Mouse (Mus musculus) neutrophil, adult 65 days (primary cell): ENCODE measurements around the gene Ccdc9. TPM values are rescaled to one million over a fixed set of nuclear protein-coding genes. Genes with fewer than 3 reads are reported as not detected.

Source experiments
- total RNA-seq: library from RNA; stranded (reverse); gene quantifications from 2 replicates; pipeline ENCODE4 v1.2.4, GENCODE M21; 2023

Ccdc9 gene
- total RNA-seq: 232 and 320 TPM in 2 replicates

GRCm38 (mm10) chr7:16286026-16286961 lies at the start of gene Ccdc9:
TSS of gene Ccdc9 (minus strand) at chr7:16286795.

GRCm38 (mm10) chr7:16308093-16308492 lies 21.5 kb upstream of the Ccdc9 start, which contains the start of gene Bbc3:
TSS of gene Bbc3 (plus strand) at chr7:16308393.

GRCm38 (mm10) chr7:16273081-16273765 lies 13.4 kb downstream of the Ccdc9 start, which contains the start of gene Inafm1:
TSS of gene Inafm1 (minus strand) at chr7:16273617.

GRCm38 (mm10) chr7:16259110-16259590 lies 27.4 kb downstream of the Ccdc9 start, which contains the start of gene C5ar1:
TSS of gene C5ar1 (minus strand) at chr7:16259540.

GRCm38 (mm10) chr7:16244067-16244466 lies 42.5 kb downstream of the Ccdc9 start, which contains the start of gene C5ar2:
TSS of gene C5ar2 (minus strand) at chr7:16244154.

Other genes starting within 250 kb of the Ccdc9 start
- 28.1 and 31.4 TPM in 2 replicates for gene Bicra, start 238.9 kb downstream of the Ccdc9 start, total RNA-seq
- 0.50 and 0.66 TPM in 2 replicates for gene Zfp541, start 225.0 kb downstream of the Ccdc9 start, total RNA-seq
- 246 and 292 TPM in 2 replicates for gene Napa, start 188.3 kb downstream of the Ccdc9 start, total RNA-seq
- gene Kptn, start 166.9 kb downstream of the Ccdc9 start, total RNA-seq: 14.9 and 15.4 TPM in 2 replicates
- 0.13 and 0.14 TPM in 2 replicates for gene Slc8a2, start 157.0 kb downstream of the Ccdc9 start, total RNA-seq
- 0.66 TPM in 1 of 2 replicates, not detected in the other for gene Meis3, start 111.7 kb downstream of the Ccdc9 start, total RNA-seq
- gene Dhx34, start 64.8 kb downstream of the Ccdc9 start, total RNA-seq: 17.9 and 21.1 TPM in 2 replicates
- 25.9 and 27.4 TPM in 2 replicates for gene C5ar2, start 42.6 kb downstream of the Ccdc9 start, total RNA-seq
- 567 and 627 TPM in 2 replicates for gene C5ar1, start 27.3 kb downstream of the Ccdc9 start, total RNA-seq
- gene Inafm1, start 13.2 kb downstream of the Ccdc9 start, total RNA-seq: 12.8 and 16.8 TPM in 2 replicates
- gene Bbc3, start 21.6 kb upstream of the Ccdc9 start, total RNA-seq: 31.3 and 38.9 TPM in 2 replicates
- 41.7 and 55.6 TPM in 2 replicates for gene Sae1, start 101.0 kb upstream of the Ccdc9 start, total RNA-seq
- 56.4 and 70.3 TPM in 2 replicates for gene Zc3h4, start 114.1 kb upstream of the Ccdc9 start, total RNA-seq
- gene Tmem160, start 166.0 kb upstream of the Ccdc9 start, total RNA-seq: 19.0 and 30.6 TPM in 2 replicates
- gene Npas1, start 190.9 kb upstream of the Ccdc9 start, total RNA-seq: not detected in 2 replicates